Mouse (Mus musculus): ENCODE results near the gene Zbtb16.

GRCm38 (mm10) chr9:48737911-48738310 is 98.1 kb downstream of the Zbtb16 start:
- TF ChIP-seq CTCF (IDR thresholded peaks at IDR 0.05; ENCODE audit: low read depth): no peak
- TF ChIP-seq EP300 (IDR thresholded peaks at IDR 0.05; ENCODE audit: low read depth): no peak
